Mouse (Mus musculus): ENCODE measurements at regions not wholly inside any gene's neighbourhood (a gene's known extent, or its start where the extent isn't known, plus 50 kb on each side); places are given as distances from the start of the nearest gene placed in this dataset.

DNA sequence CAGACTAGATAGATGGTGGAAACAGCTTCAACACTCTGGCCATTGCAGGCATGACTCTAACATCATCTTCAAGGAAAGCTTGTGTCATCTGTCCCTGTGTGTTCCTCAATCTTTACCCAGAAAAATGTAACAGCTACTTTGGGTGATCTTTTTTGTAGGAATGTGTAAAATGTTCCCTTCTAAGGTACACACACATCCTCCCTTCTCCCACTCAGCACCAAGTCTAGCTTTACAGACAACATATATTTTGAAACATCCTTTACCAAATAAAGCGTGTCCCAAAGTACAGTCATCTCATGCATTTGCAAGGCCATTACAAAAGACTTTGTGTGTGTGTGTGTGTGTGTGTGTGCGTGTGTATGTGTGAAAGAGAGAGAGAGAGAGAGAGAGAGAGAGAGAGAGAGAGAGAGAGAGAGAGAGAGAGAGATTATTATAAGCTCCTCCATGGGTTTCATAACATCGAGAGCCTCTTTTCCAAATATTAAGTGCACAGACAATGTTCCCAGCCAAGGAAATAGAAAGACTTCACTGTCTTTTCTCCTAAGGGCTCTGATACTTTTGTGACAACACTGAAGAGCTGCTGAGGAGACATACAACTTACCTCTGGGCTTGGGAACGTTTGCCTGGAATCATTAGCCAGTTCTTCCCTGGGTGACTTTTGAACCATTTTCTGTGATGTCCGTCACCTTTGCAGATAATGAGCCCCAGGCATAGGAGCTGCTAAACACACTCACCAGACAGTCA lies 164.0 kb downstream of the Fzd1 start:
- 77% methylated on average over 5 of the region's 5 CpGs for WGBS
- TF ChIP-seq CTCF (IDR thresholded peaks at IDR 0.05), result no peak
- TF ChIP-seq POLR2A (IDR thresholded peaks at IDR 0.05; ENCODE audit: insufficient read depth, low read depth, low read length), result no peak
- no peak for TF ChIP-seq EP300 (IDR thresholded peaks at IDR 0.05; ENCODE audit: insufficient read depth, low read depth, low read length)
- H3K9ac ChIP-seq (ENCODE audit: low read depth, low read length), result no peak overlapping the region
- no peaks in the 10 kb centered on the region for H3K79me2 ChIP-seq (replicated peaks; ENCODE audit: control insufficient read depth, insufficient read depth, low read length)
- no peaks in the 10 kb centered on the region for H3K27me3 ChIP-seq (ENCODE audit: control insufficient read depth, insufficient read depth, low read length)
- no peak overlapping the region for H3K4me3 ChIP-seq
- H3K27ac ChIP-seq, result no peak overlapping the region
- intact Hi-C loops (cut with DNase I), result no loop called here
- DNase-seq, result no peak
- H3K4me1 ChIP-seq (ENCODE audit: control insufficient read depth, insufficient read depth, low read length), result no peaks in the 10 kb centered on the region; the same call in 1 of the 2 replicates
- H3K36me3 ChIP-seq (ENCODE audit: control insufficient read depth, insufficient read depth, low read length), result no peaks in the 10 kb centered on the region

- no peak overlapping the region for H3K27ac ChIP-seq
- H3K9ac ChIP-seq (ENCODE audit: low read depth, low read length), result no peak overlapping the region
- TF ChIP-seq CTCF (IDR thresholded peaks at IDR 0.05) (no peak), EP300 (IDR thresholded peaks at IDR 0.05; ENCODE audit: insufficient read depth, low read depth, low read length) (no peak)
- H3K4me1 ChIP-seq (ENCODE audit: control insufficient read depth, insufficient read depth, low read length), result no peaks in the 10 kb centered on the region; the same call in 1 of the 2 replicates
- H3K4me3 ChIP-seq, result no peak overlapping the region
- no peaks in the 10 kb centered on the region for H3K27me3 ChIP-seq (ENCODE audit: control insufficient read depth, insufficient read depth, low read length)
- no peak for DNase-seq
- no peaks in the 10 kb centered on the region for H3K79me2 ChIP-seq (replicated peaks; ENCODE audit: control insufficient read depth, insufficient read depth, low read length)
- WGBS, result 53% methylated on average over 1 of the region's 1 CpGs
- intact Hi-C loops (cut with DNase I), result no loop called here
- no peaks in the 10 kb centered on the region for H3K36me3 ChIP-seq (ENCODE audit: control insufficient read depth, insufficient read depth, low read length)
Measured at GRCm38 (mm10) chr5:4591721-4592120, 166.1 kb downstream of the Fzd1 start.

GRCm38 (mm10) chr5:4582702-4583475 lies 174.9 kb downstream of the Fzd1 start:
- no peak overlapping the region for H3K4me3 ChIP-seq
- H3K9ac ChIP-seq (ENCODE audit: low read depth, low read length), result no peak overlapping the region
- H3K79me2 ChIP-seq (replicated peaks; ENCODE audit: control insufficient read depth, insufficient read depth, low read length), result no peaks in the 10 kb centered on the region
- no peak overlapping the region for H3K27ac ChIP-seq
- 83% methylated on average over 1 of the region's 1 CpGs for WGBS
- DNase-seq, result no peak
- intact Hi-C loops (cut with DNase I), result no loop called here
- H3K36me3 ChIP-seq (ENCODE audit: control insufficient read depth, insufficient read depth, low read length), result no peaks in the 10 kb centered on the region
- H3K27me3 ChIP-seq (ENCODE audit: control insufficient read depth, insufficient read depth, low read length), result no peaks in the 10 kb centered on the region
- no peaks in the 10 kb centered on the region for H3K4me1 ChIP-seq (ENCODE audit: control insufficient read depth, insufficient read depth, low read length)
- TF ChIP-seq POLR2A (IDR thresholded peaks at IDR 0.05; ENCODE audit: insufficient read depth, low read depth, low read length) (no peak), CTCF (IDR thresholded peaks at IDR 0.05) (no peak), EP300 (IDR thresholded peaks at IDR 0.05; ENCODE audit: insufficient read depth, low read depth, low read length) (no peak)

DNA sequence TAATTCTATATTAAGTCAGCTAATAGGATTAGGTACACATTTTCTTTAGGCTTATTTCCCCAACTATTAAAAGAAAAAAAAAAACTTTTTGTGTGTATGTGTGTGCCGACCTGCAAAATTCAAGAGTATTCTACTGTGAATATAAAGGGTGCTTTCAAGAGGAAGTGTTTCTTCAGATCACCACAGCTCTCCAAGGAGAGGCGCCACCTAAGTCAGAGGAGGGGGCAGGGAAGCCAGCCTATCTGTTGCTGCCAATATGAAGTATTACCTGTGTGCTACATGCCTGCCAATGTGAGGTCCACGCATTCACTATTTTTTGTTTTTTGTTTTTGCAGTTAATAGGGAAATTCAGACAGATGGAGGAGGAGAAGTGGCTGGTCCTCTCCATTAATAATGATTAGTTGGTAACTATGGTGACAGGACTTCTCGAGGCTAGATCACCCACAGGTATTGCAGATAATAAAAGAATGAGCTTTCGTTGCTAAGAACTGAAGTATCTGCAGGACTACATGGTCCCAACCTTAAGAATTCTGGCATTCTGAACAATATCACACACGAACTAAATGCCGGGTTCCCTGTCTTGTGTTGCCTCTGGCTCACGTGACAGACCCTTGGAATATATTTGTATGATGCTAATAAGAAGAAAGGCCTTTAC lies 177.5 kb downstream of the Fzd1 start:
- H3K4me1 ChIP-seq (ENCODE audit: control insufficient read depth, insufficient read depth, low read length), result no peaks in the 10 kb centered on the region
- no peaks in the 10 kb centered on the region for H3K27me3 ChIP-seq (ENCODE audit: control insufficient read depth, insufficient read depth, low read length)
- no peak for DNase-seq
- no peaks in the 10 kb centered on the region for H3K79me2 ChIP-seq (replicated peaks; ENCODE audit: control insufficient read depth, insufficient read depth, low read length)
- H3K9ac ChIP-seq (ENCODE audit: low read depth, low read length), result no peak overlapping the region
- H3K27ac ChIP-seq, result no peak overlapping the region
- H3K4me3 ChIP-seq, result no peak overlapping the region
- H3K36me3 ChIP-seq (ENCODE audit: control insufficient read depth, insufficient read depth, low read length), result no peaks in the 10 kb centered on the region
- 81% methylated on average over 8 of the region's 8 CpGs for WGBS
- no peak for TF ChIP-seq POLR2A (IDR thresholded peaks at IDR 0.05; ENCODE audit: insufficient read depth, low read depth, low read length)
- no peak for TF ChIP-seq CTCF (IDR thresholded peaks at IDR 0.05)
- no peak for TF ChIP-seq EP300 (IDR thresholded peaks at IDR 0.05; ENCODE audit: insufficient read depth, low read depth, low read length)
- intact Hi-C loops (cut with DNase I), result no loop called here

DNA sequence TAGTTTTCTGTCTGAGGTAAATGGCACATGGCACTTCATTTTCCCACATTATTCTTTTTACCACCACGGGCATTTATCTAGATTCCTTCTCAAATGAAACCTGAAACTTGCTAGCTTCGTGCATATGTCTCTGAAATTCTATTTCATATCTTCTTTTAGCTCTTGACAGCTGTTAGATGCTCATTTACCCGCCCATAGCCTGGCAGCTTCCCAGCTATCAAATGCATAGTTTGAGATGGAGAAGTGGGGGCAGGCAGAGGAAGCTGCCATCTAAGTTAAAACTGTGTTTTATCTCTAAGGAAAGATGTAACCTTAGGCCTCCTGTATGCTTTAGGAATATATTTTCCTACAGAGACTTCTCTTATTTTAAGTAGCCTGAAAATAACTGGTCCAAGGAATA lies 179.0 kb downstream of the Fzd1 start:
- no peaks in the 10 kb centered on the region for H3K79me2 ChIP-seq (replicated peaks; ENCODE audit: control insufficient read depth, insufficient read depth, low read length)
- no peak overlapping the region for H3K4me3 ChIP-seq
- WGBS, result 61% methylated on average over 3 of the region's 3 CpGs
- H3K4me1 ChIP-seq (ENCODE audit: control insufficient read depth, insufficient read depth, low read length), result no peaks in the 10 kb centered on the region
- H3K27me3 ChIP-seq (ENCODE audit: control insufficient read depth, insufficient read depth, low read length), result no peaks in the 10 kb centered on the region
- DNase-seq, result no peak
- no peak overlapping the region for H3K27ac ChIP-seq
- H3K9ac ChIP-seq (ENCODE audit: low read depth, low read length), result no peak overlapping the region
- TF ChIP-seq POLR2A (IDR thresholded peaks at IDR 0.05; ENCODE audit: insufficient read depth, low read depth, low read length) (no peak), EP300 (IDR thresholded peaks at IDR 0.05; ENCODE audit: insufficient read depth, low read depth, low read length) (no peak), CTCF (IDR thresholded peaks at IDR 0.05) (no peak)
- H3K36me3 ChIP-seq (ENCODE audit: control insufficient read depth, insufficient read depth, low read length), result no peaks in the 10 kb centered on the region
- intact Hi-C loops (cut with DNase I), result no loop called here

DNA sequence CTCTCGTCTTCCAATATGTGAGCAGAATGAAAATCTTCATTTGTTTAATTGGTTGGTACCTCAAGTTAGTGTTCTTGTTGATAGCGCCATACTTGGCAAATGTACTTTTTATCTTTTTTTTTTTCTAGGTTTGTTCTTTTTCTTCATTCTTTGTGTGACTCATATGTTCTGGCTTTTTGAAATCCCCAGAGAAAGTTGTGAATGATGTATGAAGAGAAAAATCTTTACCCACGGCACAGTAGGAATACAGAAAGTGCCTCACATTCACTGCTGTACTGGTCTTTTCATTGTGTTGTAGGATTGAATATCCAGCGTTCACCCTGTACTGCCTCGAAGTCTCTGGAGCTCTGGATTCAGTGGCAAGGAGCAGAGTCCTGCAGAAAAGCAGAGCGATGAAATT lies 180.7 kb downstream of the Fzd1 start:
- Histone ChIP-seq H3K27ac (no peak overlapping the region), H3K4me3 (no peak overlapping the region), H3K9ac (ENCODE audit: low read depth, low read length) (no peak overlapping the region), H3K4me1 (ENCODE audit: control insufficient read depth, insufficient read depth, low read length) (no peaks in the 10 kb centered on the region), H3K79me2 (replicated peaks; ENCODE audit: control insufficient read depth, insufficient read depth, low read length) (no peaks in the 10 kb centered on the region), H3K27me3 (ENCODE audit: control insufficient read depth, insufficient read depth, low read length) (no peaks in the 10 kb centered on the region), H3K36me3 (ENCODE audit: control insufficient read depth, insufficient read depth, low read length) (no peaks in the 10 kb centered on the region)
- TF ChIP-seq POLR2A (IDR thresholded peaks at IDR 0.05; ENCODE audit: insufficient read depth, low read depth, low read length) (no peak), CTCF (IDR thresholded peaks at IDR 0.05) (no peak), EP300 (IDR thresholded peaks at IDR 0.05; ENCODE audit: insufficient read depth, low read depth, low read length) (no peak)
- 67% methylated on average over 6 of the region's 6 CpGs for WGBS
- intact Hi-C loops (cut with DNase I), result no loop called here
- no peak for DNase-seq
